Mouse (Mus musculus) bone marrow macrophage, adult 2 months (primary cell): ENCODE measurements at regions not wholly inside any gene's neighbourhood (a gene's known extent, or its start where the extent isn't known, plus 50 kb on each side); places are given as distances from the start of the nearest gene placed in this dataset.

Source experiments
- H3K27ac ChIP-seq: 2 replicates; pipeline ENCODE4 v1.5.1; 2012; ENCODE audit warnings: low read depth, low read length; ENCODE audit not compliant: insufficient read depth
- H3K4me1 ChIP-seq: 2 replicates; pipeline ENCODE4 v1.6.1; 2012; ENCODE audit warnings: low read length; ENCODE audit not compliant: control insufficient read depth, insufficient read depth
- H3K4me3 ChIP-seq: 2 replicates; pipeline ENCODE4 v1.5.1; 2012; ENCODE audit warnings: mild to moderate bottlenecking, low read length, moderate library complexity; ENCODE audit not compliant: insufficient read depth
- CTCF ChIP-seq: IDR thresholded peaks from 2 replicates; pipeline ENCODE4 v1.5.1; 2012; ENCODE audit warnings: low read depth, mild to moderate bottlenecking, low read length, moderate library complexity
- POLR2A ChIP-seq: IDR thresholded peaks from 2 replicates; pipeline ENCODE4 v1.6.1; 2012; ENCODE audit warnings: mild to moderate bottlenecking, low read depth, low read length, borderline replicate concordance

GRCm38 (mm10) chr1:35478262-35478661 lies 589.9 kb upstream of the Hs6st1 start:
- H3K4me3 ChIP-seq, result no peak overlapping the region
- no peaks in the 10 kb centered on the region for H3K4me1 ChIP-seq
- TF ChIP-seq POLR2A (no peak), CTCF (no peak)
- no peak overlapping the region for H3K27ac ChIP-seq

GRCm38 (mm10) chr1:35495963-35496362 lies 572.2 kb upstream of the Hs6st1 start:
- TF ChIP-seq POLR2A, result no peak
- TF ChIP-seq CTCF, result no peak

GRCm38 (mm10) chr1:35522951-35523350 lies 545.2 kb upstream of the Hs6st1 start:
- H3K4me3 ChIP-seq, result no peak overlapping the region
- H3K4me1 ChIP-seq, result no peaks in the 10 kb centered on the region
- TF ChIP-seq CTCF (no peak), POLR2A (no peak)
- H3K27ac ChIP-seq, result no peak overlapping the region

More at GRCm38 (mm10) chr1:35495963-35496362, 572.2 kb upstream of the Hs6st1 start:
- H3K4me1 ChIP-seq, result no peaks in the 10 kb centered on the region
- H3K4me3 ChIP-seq, result no peak overlapping the region
- no peak overlapping the region for H3K27ac ChIP-seq

- TF ChIP-seq POLR2A (no peak), CTCF (no peak)
- Histone ChIP-seq H3K27ac (no peak overlapping the region), H3K4me1 (no peaks in the 10 kb centered on the region), H3K4me3 (no peak overlapping the region)
Observed at GRCm38 (mm10) chr1:35523790-35524362, 544.3 kb upstream of the Hs6st1 start.

DNA sequence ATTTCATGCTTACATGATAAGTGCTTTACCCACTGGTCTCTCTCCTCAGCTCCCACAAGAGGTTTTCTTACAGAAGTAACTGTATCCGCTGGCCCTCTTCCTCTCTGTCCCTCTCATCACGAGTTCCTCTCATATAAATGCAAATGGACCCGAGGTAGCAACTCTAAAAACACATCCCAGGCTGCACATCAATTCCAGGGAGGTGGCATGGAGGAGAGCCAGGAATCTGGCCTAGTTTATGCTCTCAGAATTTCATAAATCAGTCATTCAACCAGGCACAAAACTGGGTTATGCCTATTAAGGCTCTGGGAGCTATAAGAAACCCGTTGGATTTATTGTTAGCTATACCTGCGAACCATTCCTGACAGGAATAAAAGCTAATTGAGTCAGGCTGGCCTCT lies 543.4 kb upstream of the Hs6st1 start:
- no peak overlapping the region for H3K4me3 ChIP-seq
- TF ChIP-seq POLR2A (no peak), CTCF (no peak)

GRCm38 (mm10) chr1:35527750-35528476 lies 540.3 kb upstream of the Hs6st1 start:
- H3K4me1 ChIP-seq, result no peaks in the 10 kb centered on the region
- no peak overlapping the region for H3K4me3 ChIP-seq
- TF ChIP-seq CTCF, result no peak
- TF ChIP-seq POLR2A, result no peak
- H3K27ac ChIP-seq, result no peak overlapping the region

More for the DNA sequence above, 543.4 kb upstream of the Hs6st1 start:
- H3K4me1 ChIP-seq, result no peaks in the 10 kb centered on the region
- no peak overlapping the region for H3K27ac ChIP-seq

DNA sequence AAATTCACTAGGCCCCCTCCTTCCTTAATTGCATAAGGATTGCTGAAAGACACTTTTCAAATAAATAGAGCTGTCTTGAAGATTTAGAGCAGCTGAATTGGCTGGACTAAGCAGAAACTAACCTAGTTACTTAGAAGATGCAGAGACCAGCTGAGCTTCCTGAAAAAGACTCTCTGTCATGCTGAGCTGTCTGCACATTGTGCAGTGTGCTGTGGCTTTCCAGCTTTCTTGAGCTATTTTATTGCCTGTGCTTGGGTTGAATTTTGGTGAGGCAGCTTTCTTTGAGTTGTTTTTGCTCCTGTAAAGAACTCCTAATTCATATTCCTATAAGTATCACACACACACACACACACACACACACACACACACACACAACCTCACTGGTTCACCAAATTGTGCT lies 532.7 kb upstream of the Hs6st1 start:
- no peak overlapping the region for H3K4me3 ChIP-seq
- no peak overlapping the region for H3K27ac ChIP-seq
- no peaks in the 10 kb centered on the region for H3K4me1 ChIP-seq
- no peak for TF ChIP-seq POLR2A
- no peak for TF ChIP-seq CTCF

DNA sequence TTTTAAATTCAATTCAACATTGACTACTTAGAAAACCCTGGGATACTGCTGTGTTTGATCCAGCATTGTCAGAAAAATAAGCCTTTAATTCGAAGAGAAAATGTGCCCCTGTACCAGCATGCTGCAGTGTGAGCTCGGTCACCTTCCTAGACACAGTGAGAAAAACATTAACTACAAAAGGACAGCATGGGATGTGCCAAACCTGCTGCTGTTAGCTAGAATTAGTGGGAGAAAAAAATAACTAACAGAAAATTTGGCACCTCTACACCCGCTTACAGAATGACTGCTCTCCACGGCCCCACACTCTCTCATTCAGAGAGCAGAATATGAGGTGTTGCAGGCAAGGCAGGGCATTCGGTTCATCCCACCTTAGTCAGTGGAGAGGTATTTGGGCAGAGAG lies 531.9 kb upstream of the Hs6st1 start:
- no peak for TF ChIP-seq CTCF
- Histone ChIP-seq H3K4me1 (no peaks in the 10 kb centered on the region), H3K27ac (no peak overlapping the region), H3K4me3 (no peak overlapping the region)

DNA sequence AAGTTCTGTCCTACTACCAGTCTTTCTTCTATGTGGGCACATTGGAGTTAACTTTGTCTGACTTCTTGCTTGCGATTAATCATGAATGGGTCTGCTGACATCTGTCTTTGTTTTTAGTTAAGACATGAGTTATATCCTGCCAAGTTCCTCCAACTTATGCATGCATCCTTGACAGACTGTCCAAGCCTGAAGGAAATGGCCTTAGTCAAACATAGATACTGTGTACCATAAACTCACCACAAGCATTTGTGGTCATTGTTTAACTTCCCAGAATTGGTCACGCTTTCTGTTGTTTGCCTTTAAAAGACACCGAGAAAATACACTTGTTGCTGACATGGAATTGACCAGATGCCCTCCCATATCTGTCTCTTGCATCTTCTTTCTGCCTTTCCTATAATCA lies 519.4 kb upstream of the Hs6st1 start:
- Histone ChIP-seq H3K4me3 (no peak overlapping the region), H3K27ac (no peak overlapping the region), H3K4me1 (no peaks in the 10 kb centered on the region)
- no peak for TF ChIP-seq POLR2A
- no peak for TF ChIP-seq CTCF

DNA sequence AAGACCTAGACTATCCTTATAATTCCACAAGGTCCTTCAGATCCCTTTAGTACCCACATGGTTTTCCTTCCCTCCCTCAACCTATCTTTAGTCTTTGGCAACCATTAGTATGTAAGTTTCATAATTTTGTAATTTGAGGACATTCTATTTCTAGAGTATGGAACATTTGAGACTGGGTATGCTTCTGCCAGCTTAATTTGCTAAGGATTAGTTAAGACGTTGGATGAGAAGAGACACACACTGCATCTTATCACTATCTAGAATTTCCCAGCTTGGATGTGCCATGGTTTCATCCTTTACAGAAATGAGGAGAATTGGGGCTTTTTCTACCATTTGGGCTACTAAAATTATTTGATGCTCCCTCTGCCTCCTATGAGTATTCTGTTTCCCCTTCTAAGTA lies 516.7 kb upstream of the Hs6st1 start:
- Histone ChIP-seq H3K4me1 (no peaks in the 10 kb centered on the region), H3K4me3 (no peak overlapping the region), H3K27ac (no peak overlapping the region)
- TF ChIP-seq POLR2A (no peak), CTCF (no peak)

- Histone ChIP-seq H3K4me1 (no peaks in the 10 kb centered on the region), H3K4me3 (no peak overlapping the region), H3K27ac (no peak overlapping the region)
- TF ChIP-seq CTCF, result no peak
- TF ChIP-seq POLR2A, result no peak
Observed at GRCm38 (mm10) chr1:35562786-35563185, 505.4 kb upstream of the Hs6st1 start.
